Mouse (Mus musculus): ENCODE results near the gene Fgf22. TPM values are rescaled to one million over a fixed set of nuclear protein-coding genes. Genes with fewer than 3 reads are reported as not detected.
A peak's percentile ranks its signal among the peaks of the same experiment; 100 is the strongest.

Gene Fgf22
- total RNA-seq, 2 experiments from 2014 or later, result not detected

DNA sequence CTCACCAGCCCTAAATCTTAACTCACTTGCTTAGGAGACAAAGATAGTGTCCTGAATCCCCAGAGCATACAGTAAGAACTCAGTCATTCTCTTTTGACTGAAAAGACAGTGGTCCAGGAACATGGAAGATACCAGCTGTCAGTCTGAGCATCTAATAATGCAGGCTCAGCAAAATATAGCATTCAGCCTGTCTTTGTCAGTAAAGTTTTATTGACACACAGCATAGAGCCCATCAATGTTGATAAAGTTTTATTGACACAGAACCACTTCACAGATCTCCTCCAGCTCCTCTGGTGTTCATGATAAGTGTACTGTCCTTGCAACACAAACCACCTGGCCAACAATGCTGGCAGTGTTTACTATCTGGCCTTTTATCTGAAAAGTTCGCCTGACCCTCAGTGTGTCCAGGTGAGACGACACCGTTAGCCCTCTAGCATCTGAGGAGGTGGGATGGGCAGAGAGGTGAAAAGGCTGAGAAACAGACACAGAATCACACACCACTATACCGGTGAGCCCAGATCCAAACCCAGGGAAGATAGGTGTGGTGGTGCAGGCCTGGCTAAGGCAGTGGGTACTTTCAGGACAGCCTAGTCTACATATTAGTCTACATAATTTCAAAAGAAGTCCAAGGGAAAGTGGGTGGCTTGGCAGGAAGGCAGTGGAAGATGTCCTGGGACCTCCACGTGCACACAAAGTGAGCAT is 37.6 kb downstream of the Fgf22 start:
- Histone ChIP-seq H3K27ac (peak overlapping the region; percentile 90), H3K4me3 (peak overlapping the region; percentile 93)
- intact Hi-C loops (cut with DNase I), result loop anchor here (2.0 kb wide), 1 partner anchor 20 kb away; no protein-coding TSS in a partner anchor
- DNase-seq, result no peak
- no peak for TF ChIP-seq CTCF (IDR thresholded peaks at IDR 0.05)

GRCm38 (mm10) chr10:79793051-79793737 is 38.3 kb downstream of the Fgf22 start, which contains the start of gene Palm:
Palm (plus strand) TSS chr10:79793572.
- H3K27ac ChIP-seq, result peak within 1 kb of the TSS; percentile 90
- H3K4me3 ChIP-seq, result peak within 1 kb of the TSS; percentile 93
- peak; percentile 86 for DNase-seq
- intact Hi-C loops (cut with DNase I), result loop anchor here (2.0 kb wide), 1 partner anchor 20 kb away; no protein-coding TSS in a partner anchor
- peak; percentile 96 for TF ChIP-seq CTCF (IDR thresholded peaks at IDR 0.05)

DNA sequence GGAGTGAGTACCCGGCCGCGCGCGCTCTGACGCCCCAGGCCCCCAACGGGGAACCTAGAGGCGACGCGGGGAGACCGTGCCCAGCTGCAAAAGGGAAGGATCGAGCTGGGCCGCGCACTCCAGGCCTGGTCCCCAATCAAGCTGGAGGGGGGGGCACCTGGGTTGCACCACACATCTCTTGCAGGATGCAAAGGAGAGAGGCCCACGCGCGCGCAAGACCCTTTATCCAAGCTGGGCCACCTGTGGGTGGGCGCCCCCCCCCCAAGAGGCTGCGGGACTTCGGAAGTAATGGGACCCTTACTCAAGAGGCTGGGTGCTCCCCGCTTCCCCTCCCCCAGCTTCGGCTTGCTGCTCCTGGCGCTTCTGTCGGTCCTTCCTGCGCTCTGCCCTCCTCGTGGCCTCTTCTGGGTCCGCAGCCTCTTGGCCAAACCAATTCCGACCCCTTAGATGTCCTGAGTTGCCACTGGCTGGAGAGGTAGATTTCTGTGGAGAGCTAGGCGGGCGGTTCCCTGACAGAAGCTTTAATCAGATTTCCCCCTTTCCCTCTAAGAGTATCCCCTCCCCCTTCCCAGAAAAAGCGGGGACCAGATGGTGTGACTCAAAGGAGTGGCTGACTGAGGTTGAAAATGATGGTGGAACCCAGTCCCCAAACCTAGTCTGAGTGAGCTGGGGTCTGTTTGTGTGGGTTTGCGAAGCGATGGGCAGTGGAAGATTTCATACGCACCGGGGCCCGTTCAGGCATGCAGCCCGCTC is 39.0 kb downstream of the Fgf22 start:
- intact Hi-C loops (cut with DNase I), result loop anchor here (2.0 kb wide), 1 partner anchor 19 kb away; no protein-coding TSS in a partner anchor
- no peak for DNase-seq
- TF ChIP-seq CTCF (IDR thresholded peaks at IDR 0.05), result no peak
- H3K4me3 ChIP-seq, result peak overlapping the region; percentile 93
- peak overlapping the region; percentile 90 for H3K27ac ChIP-seq

- intact Hi-C loops (cut with DNase I), result no loop called here
- Histone ChIP-seq H3K4me3 (peak overlapping the region; percentile 93), H3K27ac (peak overlapping the region; percentile 90)
- peak; percentile 92 for DNase-seq
- TF ChIP-seq CTCF (IDR thresholded peaks at IDR 0.05), result no peak
These were observed 39.6 kb downstream of the Fgf22 start for GRCm38 (mm10) chr10:79794491-79794931.

GRCm38 (mm10) chr10:79795905-79796304 is 41.0 kb downstream of the Fgf22 start:
- DNase-seq, result no peak
- peak; percentile 40 for TF ChIP-seq CTCF (IDR thresholded peaks at IDR 0.05)
- intact Hi-C loops (cut with DNase I), result no loop called here
- no peak overlapping the region for H3K4me3 ChIP-seq
- H3K27ac ChIP-seq, result peak overlapping the region; percentile 90

DNA sequence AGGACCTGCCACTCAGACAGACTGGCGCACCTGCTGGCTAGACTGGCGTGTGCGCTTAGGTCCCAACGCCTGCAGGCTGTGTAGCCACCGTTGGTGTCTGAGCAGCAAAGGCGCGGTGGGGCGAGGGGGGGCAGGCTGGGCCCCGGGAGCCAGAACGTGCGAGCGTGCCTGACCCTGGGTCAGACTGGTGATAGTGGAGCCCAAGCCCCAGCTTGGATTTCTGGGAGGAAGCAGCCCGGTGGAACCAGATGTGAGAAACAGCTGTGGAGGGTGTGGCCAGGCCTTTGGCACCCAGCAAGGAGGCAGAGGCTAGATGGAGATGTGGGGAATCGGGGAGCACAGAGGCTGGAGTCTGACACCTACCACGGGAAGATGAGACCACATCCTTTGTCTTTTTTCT is 42.5 kb downstream of the Fgf22 start:
- Histone ChIP-seq H3K27ac (peak overlapping the region; percentile 90), H3K4me3 (peak overlapping the region; percentile 52)
- no peak for TF ChIP-seq CTCF (IDR thresholded peaks at IDR 0.05)
- intact Hi-C loops (cut with DNase I), result no loop called here
- DNase-seq, result peak; percentile 79

GRCm38 (mm10) chr10:79798289-79798928 is 43.5 kb downstream of the Fgf22 start:
- no peak for TF ChIP-seq CTCF (IDR thresholded peaks at IDR 0.05)
- Histone ChIP-seq H3K4me3 (no peak overlapping the region), H3K27ac (peak overlapping the region; percentile 90; the same call in 1 of the 2 replicates)
- intact Hi-C loops (cut with DNase I), result no loop called here
- no peak for DNase-seq

GRCm38 (mm10) chr10:79800508-79800907 is 45.6 kb downstream of the Fgf22 start:
- no peak for DNase-seq
- H3K4me3 ChIP-seq, result no peak overlapping the region
- intact Hi-C loops (cut with DNase I), result no loop called here
- no peak for TF ChIP-seq CTCF (IDR thresholded peaks at IDR 0.05)
- H3K27ac ChIP-seq, result no peak overlapping the region

- intact Hi-C loops (cut with DNase I), result no loop called here
- DNase-seq, result no peak
- H3K4me3 ChIP-seq, result peak overlapping the region; percentile 48
- peak overlapping the region; percentile 85 for H3K27ac ChIP-seq
- TF ChIP-seq CTCF (IDR thresholded peaks at IDR 0.05), result no peak
These were observed 47.0 kb downstream of the Fgf22 start for GRCm38 (mm10) chr10:79801837-79802236.

DNA sequence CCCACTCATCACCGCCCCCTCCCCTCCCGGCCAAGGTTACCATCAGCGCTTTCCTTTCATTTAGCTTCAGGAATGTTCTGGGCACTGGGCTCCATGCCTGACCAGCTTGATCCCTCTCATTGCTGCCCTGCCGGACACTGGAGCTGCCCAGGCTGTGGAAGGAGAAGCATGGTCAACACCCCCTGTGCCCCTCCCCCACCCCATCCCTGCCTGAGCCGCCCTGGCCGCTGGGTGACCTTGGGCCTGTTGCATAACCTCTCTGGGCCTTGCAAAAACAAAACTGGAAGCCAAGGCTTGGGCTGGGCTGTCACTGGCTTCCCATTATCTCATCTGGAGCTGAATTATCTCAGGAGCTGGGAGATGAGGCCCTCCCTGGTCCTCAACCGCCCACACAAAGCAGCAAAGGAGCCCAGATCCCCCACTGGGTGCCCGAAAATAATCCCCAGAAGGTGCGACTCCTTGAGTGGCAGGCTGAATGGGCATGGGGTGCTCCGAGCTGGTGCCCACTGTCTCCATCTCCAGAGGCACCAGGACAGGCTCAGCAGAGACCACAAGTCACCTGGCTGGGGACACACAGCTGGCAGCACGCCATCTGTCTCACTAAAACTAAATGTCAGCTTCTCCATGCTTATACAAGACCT is 47.6 kb downstream of the Fgf22 start:
- intact Hi-C loops (cut with DNase I), result no loop called here

GRCm38 (mm10) chr10:79803716-79804323 is 48.9 kb downstream of the Fgf22 start:
- Histone ChIP-seq H3K27ac (peak overlapping the region; percentile 85), H3K4me3 (no peak overlapping the region; the same call in 1 of the 2 replicates)
- peak; percentile 58 for DNase-seq
- TF ChIP-seq CTCF (IDR thresholded peaks at IDR 0.05), result no peak
- intact Hi-C loops (cut with DNase I), result no loop called here

More for the DNA sequence above, 47.6 kb downstream of the Fgf22 start:
- Histone ChIP-seq H3K4me3 (peak overlapping the region; percentile 48), H3K27ac (peak overlapping the region; percentile 85)
- no peak for TF ChIP-seq CTCF (IDR thresholded peaks at IDR 0.05)
- peak; percentile 80 for DNase-seq
